Mouse (Mus musculus) regulatory T cell (primary cell): ENCODE results near the gene Ncoa4.
"Not testable (repeated sequence)": the region's sequence is repeated elsewhere in the genome, so short reads cannot be mapped to it uniquely, and the experiment has no call there.

Experiments used
- in situ Hi-C: fragments of 300-600 bp; cut with MboI, MseI; formaldehyde crosslinking; loops from one replicate; pipeline ENCODE4 v1.15.1; 2025; ENCODE audit warnings: high pct_unique_total_duplicates

Gene Ncoa4

GRCm38 (mm10) chr14:32159150-32159670 lies 455 bp upstream of the Ncoa4 start:
- in situ Hi-C loops = loop anchor here (5.0 to 10.0 kb wide), 3 partner anchors 72 to 1674 kb away; partner anchors contain the start of genes Btd, Dph3, Gm49387 and Hacl1

GRCm38 (mm10) chr14:32160563-32160962 lies 898 bp downstream of the Ncoa4 start:
- in situ Hi-C loops = loop anchor here (5.0 kb wide), 1 partner anchor 37 kb away; no protein-coding TSS in a partner anchor

GRCm38 (mm10) chr14:32161090-32161885 lies 1.6 kb downstream of the Ncoa4 start:
- in situ Hi-C loops = loop anchor here (5.0 kb wide), 1 partner anchor 36 kb away; no protein-coding TSS in a partner anchor

GRCm38 (mm10) chr14:32162231-32162630 lies 2.6 kb downstream of the Ncoa4 start:
- in situ Hi-C loops = loop anchor here (5.0 kb wide), 1 partner anchor 35 kb away; no protein-coding TSS in a partner anchor

- in situ Hi-C loops = loop anchor here (5.0 kb wide), 1 partner anchor 34 kb away; no protein-coding TSS in a partner anchor
Observed at GRCm38 (mm10) chr14:32163203-32163888, 3.7 kb downstream of the Ncoa4 start.

GRCm38 (mm10) chr14:32164173-32165051 lies 4.7 kb downstream of the Ncoa4 start:
- in situ Hi-C loops = loop anchor here (5.0 kb wide), 1 partner anchor 33 kb away; no protein-coding TSS in a partner anchor

- in situ Hi-C loops = no loop called here
Observed at GRCm38 (mm10) chr14:32165278-32166061, 5.8 kb downstream of the Ncoa4 start.

- in situ Hi-C loops = no loop called here
Observed at GRCm38 (mm10) chr14:32166062-32166441, 6.4 kb downstream of the Ncoa4 start.

- in situ Hi-C loops = no loop called here
Observed at GRCm38 (mm10) chr14:32166840-32167239, 7.2 kb downstream of the Ncoa4 start.

GRCm38 (mm10) chr14:32167326-32167725 lies 7.7 kb downstream of the Ncoa4 start:
- in situ Hi-C loops = no loop called here

GRCm38 (mm10) chr14:32168653-32169231 lies 9.1 kb downstream of the Ncoa4 start:
- in situ Hi-C loops = no loop called here

- in situ Hi-C loops = no loop called here
Observed at GRCm38 (mm10) chr14:32170137-32170536, 10.5 kb downstream of the Ncoa4 start.

GRCm38 (mm10) chr14:32175310-32175709 lies 15.6 kb downstream of the Ncoa4 start:
- in situ Hi-C loops = no loop called here

- in situ Hi-C loops = not testable (repeated sequence)
Observed at GRCm38 (mm10) chr14:32176590-32176989, 16.9 kb downstream of the Ncoa4 start.

- in situ Hi-C loops = no loop called here
Observed at GRCm38 (mm10) chr14:32179393-32180195, 19.9 kb downstream of the Ncoa4 start.

GRCm38 (mm10) chr14:32180861-32181260 lies 21.2 kb downstream of the Ncoa4 start:
- in situ Hi-C loops = no loop called here

GRCm38 (mm10) chr14:32183846-32184245 lies 24.2 kb downstream of the Ncoa4 start:
- in situ Hi-C loops = no loop called here

GRCm38 (mm10) chr14:32190627-32191391 lies 31.1 kb downstream of the Ncoa4 start:
- in situ Hi-C loops = no loop called here
